7 mouse cellular contexts compared by ENCODE assay signal in the genomic region with DNA sequence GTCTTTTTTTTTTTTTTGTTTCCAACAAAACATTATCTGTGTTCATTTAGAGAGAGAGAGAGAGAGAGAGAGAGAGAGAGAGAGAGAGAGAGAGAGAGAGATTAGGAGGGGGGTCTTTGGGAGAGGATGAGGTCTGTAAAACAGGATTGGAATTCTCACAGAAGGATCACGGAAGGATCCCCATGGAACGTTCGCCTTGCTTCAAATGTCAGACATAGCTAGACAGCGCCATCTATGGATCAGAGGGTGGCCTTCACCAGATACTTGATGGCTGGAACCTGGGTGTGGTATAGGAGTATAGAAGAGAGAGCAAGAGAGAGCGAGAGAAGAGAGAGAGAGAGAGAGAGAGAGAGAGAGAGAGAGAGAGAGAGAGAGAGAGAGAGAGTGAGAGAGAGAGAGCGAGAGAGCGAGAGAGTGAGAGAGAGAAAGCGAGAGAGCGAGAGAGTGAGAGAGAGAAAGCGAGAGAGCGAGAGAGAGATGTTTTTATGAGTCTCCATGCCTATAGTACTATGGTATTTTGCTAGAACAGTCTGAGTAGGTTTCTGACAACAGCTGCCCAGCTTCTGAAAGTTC. TPM values are rescaled to one million over a fixed set of nuclear protein-coding genes. Genes with fewer than 3 reads are reported as not detected.
DNase-seq lines count a peak whose midpoint lies in the region.

No protein-coding gene starts in this region.

- intact Hi-C loops in heart, postnatal 36 days (cut with DNase I) = loop anchor here (1.0 to 2.0 kb wide), 2 partner anchors 54 to 244 kb away; no protein-coding TSS in a partner anchor

- peak; percentile 67 for DNase-seq in ES-CJ7 (ENCODE audit: low read depth, low spot score)
- DNase-seq in adrenal gland, adult 18-20 months (ENCODE audit: low spot score in 2 of 2) = peak; percentile 55 to 62
- DNase-seq in embryo, embryonic 11.5 days (ENCODE audit: low read depth, low spot score) = peak; percentile 79
- peak; percentile 62 to 65 for DNase-seq in heart, postnatal 36 days
- DNase-seq in layer of hippocampus, adult 9-10 months (ENCODE audit: low spot score) = peak; percentile 46
- peak; percentile 81 for DNase-seq in lung, postnatal 10 days
- DNase-seq in retina, postnatal 7 days (ENCODE audit: low read depth, low spot score) = peak; percentile 84

RNA-seq across cellular contexts. Expression of gene Apoa4, which starts 6.3 kb away (rescaled TPM):
- total RNA-seq in adrenal gland, adult 18-20 months (2021) = under 1 TPM in 1 of 2 experiments, not detected in 1; 0.17 TPM
- total RNA-seq in heart, postnatal 36 days (2021) = not detected

RNA-seq across cellular contexts. Expression of gene Apoc3, which starts 11.4 kb away (rescaled TPM):
- total RNA-seq in adrenal gland, adult 18-20 months (2021) = 1 to 10 TPM; 7.9 to 8.0 TPM
- not detected for total RNA-seq in heart, postnatal 36 days (2021)

RNA-seq across cellular contexts. Expression of gene Apoa1, which starts 18.5 kb away (rescaled TPM):
- 1 to 10 TPM in 1 of 2 experiments, not detected in 1; 2.6 TPM for total RNA-seq in adrenal gland, adult 18-20 months (2021)
- not detected for total RNA-seq in heart, postnatal 36 days (2021)

RNA-seq across cellular contexts. Expression of gene Apoa5, which starts 21.6 kb away (rescaled TPM):
- under 1 TPM in 1 of 2 experiments, not detected in 1; 0.36 TPM for total RNA-seq in adrenal gland, adult 18-20 months (2021)
- not detected for total RNA-seq in heart, postnatal 36 days (2021)

RNA-seq across cellular contexts. Expression of gene Zpr1, which starts 26.0 kb away (rescaled TPM):
- 10 to 100 TPM; 40.2 to 61.8 TPM for total RNA-seq in adrenal gland, adult 18-20 months (2021)
- total RNA-seq in heart, postnatal 36 days (2021) = 10 to 100 TPM; 19.5 to 24.6 TPM

Comparison
In these comparisons a context has a peak if more than half of its experiments do, and no peak if none do; other contexts are left out.
1. Peak in every context shown above with its lines: DNase-seq.
2. RNA of gene Apoc3, which starts 11.4 kb away (total RNA-seq): 7.9 to 8.0 TPM in adrenal gland, adult 18-20 months; not detected in heart, postnatal 36 days; every median in the first group is over 4 times any median in the second.